Comparison of ENCODE assay signal across 25 mouse cellular contexts in genomic region chr11:120452246-120452645, GRCm38 (mm10). TPM values are rescaled to one million over a fixed set of nuclear protein-coding genes. Genes with fewer than 3 reads are reported as not detected.
DNase-seq lines count a peak whose midpoint lies in the region; ATAC-seq and TF ChIP-seq lines count a peak whose summit lies in the region.
"Had no signal": no experiment of that assay in that cellular context is flagged by ENCODE, and none has a peak within 500 bp of the region (broad histone marks: within the 10 kb centered on the region; RNA-seq: fewer than 3 reads in every experiment).

No protein-coding gene starts in this region.

- H3K27me3 ChIP-seq in hindbrain, embryonic 11.5 days (ENCODE audit: control insufficient read depth, insufficient read depth, low read length), result no peaks in the 10 kb centered on the region
- H3K27me3 ChIP-seq in heart, embryonic 10.5 days (ENCODE audit: insufficient read depth, poor library complexity, severe bottlenecking), result no peaks in the 10 kb centered on the region
- H3K27me3 ChIP-seq: embryonic facial prominence, embryonic 13.5 days; embryonic facial prominence, embryonic 15.5 days; forebrain, embryonic 12.5 days had no signal

- H3K4me2 ChIP-seq in hindbrain, embryonic 11.5 days (replicated peaks; ENCODE audit: low read depth, low read length), result no peak overlapping the region
- H3K4me2 ChIP-seq: embryonic facial prominence, embryonic 13.5 days; embryonic facial prominence, embryonic 15.5 days; forebrain, embryonic 12.5 days had no signal

- DNase-seq in layer of hippocampus, adult 2 months (ENCODE audit: low spot score in 2 of 2), result no peak
- no peak for DNase-seq in layer of hippocampus, adult 11-12 months (ENCODE audit: low spot score)
- peak; percentile 89 for DNase-seq in retina, adult 2 months (ENCODE audit: low read depth, low spot score)
- DNase-seq in retina, embryonic 14.5 days (ENCODE audit: low spot score), result peak; percentile 5
- DNase-seq in retina, postnatal 7 days (ENCODE audit: low read depth, low spot score), result peak; percentile 65
- no peak for DNase-seq in hindbrain, embryonic 11.5 days (ENCODE audit: low spot score)
- no peak for DNase-seq in heart, embryonic 10.5 days (ENCODE audit: low spot score)
- DNase-seq: adrenal gland, adult 2 months; adrenal gland, postnatal 10 days; adrenal gland, postnatal 25 days; cerebellum, adult 11 months; cerebellum, adult 18-20 months; cerebellum, adult 8-10 months; cerebellum, adult 9-11 months; cerebellum, postnatal 14 days; cerebellum, postnatal 36 days; embryo, embryonic 11 days had no signal

- H3K36me3 ChIP-seq in hindbrain, embryonic 11.5 days (ENCODE audit: control insufficient read depth, insufficient read depth, low read length), result no peaks in the 10 kb centered on the region
- 0 out of 2 replicates have a peak, but pooled peaks cover 10% of the 10 kb centered on the region for H3K36me3 ChIP-seq in heart, embryonic 10.5 days
- H3K36me3 ChIP-seq: forebrain, embryonic 12.5 days had no signal

- WGBS in hindbrain, embryonic 11.5 days, result 68% methylated on average over 3 of the region's 3 CpGs
- WGBS in heart, embryonic 10.5 days, result 73% methylated on average over 3 of the region's 3 CpGs

- H3K9ac ChIP-seq in hindbrain, embryonic 11.5 days (ENCODE audit: low read depth, low read length), result no peak overlapping the region
- H3K9ac ChIP-seq: embryonic facial prominence, embryonic 13.5 days; embryonic facial prominence, embryonic 15.5 days; forebrain, embryonic 12.5 days had no signal

- no peak for ATAC-seq in hindbrain, embryonic 11.5 days (ENCODE audit: low FRiP score)
- ATAC-seq: forebrain, embryonic 14.5 days had no signal

- TF ChIP-seq CTCF in layer of hippocampus, adult 2 months (conservative IDR thresholded peaks at IDR 0.05), result no peak

- no peaks in the 10 kb centered on the region; the same call in 1 of the 2 replicates for H3K4me1 ChIP-seq in hindbrain, embryonic 11.5 days (replicated peaks; ENCODE audit: control insufficient read depth, insufficient read depth, low read length)
- H3K4me1 ChIP-seq in heart, embryonic 10.5 days, result peaks cover 21% of the 10 kb centered on the region

- H3K4me3 ChIP-seq in layer of hippocampus, adult 2 months, result no peak overlapping the region
- H3K4me3 ChIP-seq in hindbrain, embryonic 11.5 days (ENCODE audit: low read depth, low read length), result no peak overlapping the region
- no peak overlapping the region for H3K4me3 ChIP-seq in heart, embryonic 10.5 days
- H3K4me3 ChIP-seq: embryonic facial prominence, embryonic 13.5 days; embryonic facial prominence, embryonic 15.5 days; erythroblast, embryonic 14.5 days; forebrain, embryonic 10.5 days; forebrain, embryonic 12.5 days had no signal

- no peaks in the 10 kb centered on the region for H3K9me3 ChIP-seq in hindbrain, embryonic 11.5 days (ENCODE audit: control insufficient read depth, low read length)
- no peaks in the 10 kb centered on the region for H3K9me3 ChIP-seq in heart, embryonic 10.5 days
- H3K9me3 ChIP-seq: embryonic facial prominence, embryonic 13.5 days; embryonic facial prominence, embryonic 15.5 days; forebrain, embryonic 10.5 days; forebrain, embryonic 12.5 days had no signal

- H3K27ac ChIP-seq in layer of hippocampus, adult 2 months, result peak overlapping the region; percentile 49; the same call in 1 of the 2 replicates
- H3K27ac ChIP-seq in hindbrain, embryonic 11.5 days (ENCODE audit: low read depth, low read length), result no peak overlapping the region
- H3K27ac ChIP-seq in heart, embryonic 10.5 days, result no peak overlapping the region
- H3K27ac ChIP-seq: embryonic facial prominence, embryonic 13.5 days; embryonic facial prominence, embryonic 15.5 days; forebrain, embryonic 10.5 days; forebrain, embryonic 12.5 days had no signal

RNA-seq across cellular contexts. Expression of gene Pde6g, which starts 1.1 kb away (rescaled TPM):
- under 1 TPM in 1 of 2 experiments, not detected in 1; 0.44 TPM for total RNA-seq in layer of hippocampus, adult 2 months (2021)
- 0.18 and 0.26 TPM in 2 replicates for polyA plus RNA-seq in hindbrain, embryonic 11.5 days (2014; fragmentation: Nextera tagmentation; extraction: Ambion mirVana)
- 0.44 TPM in 1 of 2 replicates, not detected in the other for polyA plus RNA-seq in heart, embryonic 10.5 days (2016; fragmentation: Nextera tagmentation; extraction: Ambion mirVana)
- total RNA-seq: common myeloid progenitor, adult 5-6 weeks; ES-E14 had no signal
- polyA plus RNA-seq: embryonic facial prominence, embryonic 13.5 days; erythroblast, embryonic 14.5 days; forebrain, embryonic 14.5 days had no signal

RNA-seq across cellular contexts. Expression of gene Oxld1, which starts 5.6 kb away (rescaled TPM):
- total RNA-seq in layer of hippocampus, adult 2 months (2021), result 10 to 100 TPM; 17.7 to 19.0 TPM
- 11.9 and 13.1 TPM in 2 replicates for polyA plus RNA-seq in hindbrain, embryonic 11.5 days (2014; fragmentation: Nextera tagmentation; extraction: Ambion mirVana)
- 16.7 and 17.6 TPM in 2 replicates for polyA plus RNA-seq in heart, embryonic 10.5 days (2016; fragmentation: Nextera tagmentation; extraction: Ambion mirVana)

RNA-seq across cellular contexts. Expression of gene Ccdc137, which starts 5.7 kb away (rescaled TPM):
- total RNA-seq in layer of hippocampus, adult 2 months (2021), result 10 to 100 TPM; 20.0 to 32.3 TPM
- 25.0 and 30.0 TPM in 2 replicates for polyA plus RNA-seq in hindbrain, embryonic 11.5 days (2014; fragmentation: Nextera tagmentation; extraction: Ambion mirVana)
- 27.0 and 36.1 TPM in 2 replicates for polyA plus RNA-seq in heart, embryonic 10.5 days (2016; fragmentation: Nextera tagmentation; extraction: Ambion mirVana)

RNA-seq across cellular contexts. Expression of gene Tspan10, which starts 9.8 kb away (rescaled TPM):
- total RNA-seq in layer of hippocampus, adult 2 months (2021), result under 1 TPM in 1 of 2 experiments, not detected in 1; 0.20 TPM
- not detected in 2 replicates for polyA plus RNA-seq in hindbrain, embryonic 11.5 days (2014; fragmentation: Nextera tagmentation; extraction: Ambion mirVana)
- not detected in 2 replicates for polyA plus RNA-seq in heart, embryonic 10.5 days (2016; fragmentation: Nextera tagmentation; extraction: Ambion mirVana)
- total RNA-seq: adrenal gland, postnatal 25 days; common myeloid progenitor, adult 5-6 weeks; ES-E14 had no signal
- polyA plus RNA-seq: adrenal gland, adult 2 months; erythroblast, embryonic 14.5 days; forebrain, embryonic 14.5 days had no signal

RNA-seq across cellular contexts. Expression of gene Nploc4, which starts 14.7 kb away (rescaled TPM):
- 10 to 100 TPM; 64.1 to 70.1 TPM for total RNA-seq in layer of hippocampus, adult 2 months (2021)
- 37.5 and 40.3 TPM in 2 replicates for polyA plus RNA-seq in hindbrain, embryonic 11.5 days (2014; fragmentation: Nextera tagmentation; extraction: Ambion mirVana)
- 43.0 and 49.6 TPM in 2 replicates for polyA plus RNA-seq in heart, embryonic 10.5 days (2016; fragmentation: Nextera tagmentation; extraction: Ambion mirVana)

Comparison
In these comparisons a context has a peak if more than half of its experiments do, and no peak if none do; other contexts are left out.
1. DNase-seq: peak in retina, adult 2 months (single experiment), retina, embryonic 14.5 days (single experiment) and retina, postnatal 7 days (single experiment); none in layer of hippocampus, adult 2 months (0 of 2), layer of hippocampus, adult 11-12 months (single experiment), hindbrain, embryonic 11.5 days (single experiment) and heart, embryonic 10.5 days (single experiment).